In the genomic region with DNA sequence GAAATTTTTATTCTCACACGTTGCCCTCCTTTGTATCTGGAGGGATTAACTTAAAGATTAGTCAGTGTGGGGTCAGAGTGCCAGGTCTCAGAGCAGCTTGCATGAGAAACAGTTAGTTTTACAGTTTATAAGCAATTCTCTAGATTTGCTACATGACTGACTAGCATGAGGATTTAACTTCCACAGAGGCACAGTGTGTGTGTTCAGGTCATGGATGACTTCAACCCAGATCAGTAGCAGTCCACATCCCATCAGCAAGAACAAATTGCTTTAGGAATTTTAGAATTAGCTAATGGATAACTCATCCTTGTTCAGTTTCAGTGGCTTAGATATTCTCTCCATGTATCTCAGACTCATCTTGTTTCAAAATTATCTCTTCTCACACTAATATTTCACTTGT, we compare ENCODE assay signal across 32 mouse cellular contexts.
"Had no signal": no experiment of that assay in that cellular context is flagged by ENCODE, and none has a peak within 500 bp of the region (broad histone marks: within the 10 kb centered on the region; RNA-seq: fewer than 3 reads in every experiment).

No protein-coding gene starts in this region.

- ATAC-seq: hindbrain, embryonic 16.5 days; hindbrain, postnatal 0 days; inflammation-experienced regulatory T-cells, adult 6 months; intestine, embryonic 15.5 days; intestine, embryonic 16.5 days; intestine, postnatal 0 days had no signal

- H3K4me2 ChIP-seq: heart, embryonic 11.5 days; heart, embryonic 12.5 days; heart, embryonic 13.5 days; heart, embryonic 15.5 days; hindbrain, embryonic 12.5 days; hindbrain, embryonic 13.5 days; hindbrain, embryonic 14.5 days; hindbrain, embryonic 15.5 days; intestine, embryonic 15.5 days had no signal

- H3K27me3 ChIP-seq: heart, embryonic 12.5 days; heart, embryonic 13.5 days; heart, embryonic 15.5 days; hindbrain, embryonic 12.5 days; hindbrain, embryonic 13.5 days; hindbrain, embryonic 15.5 days; intestine, embryonic 15.5 days had no signal

- H3K9me3 ChIP-seq: heart, embryonic 10.5 days; heart, embryonic 12.5 days; heart, embryonic 13.5 days; heart, embryonic 15.5 days; hindbrain, embryonic 10.5 days; hindbrain, embryonic 12.5 days; hindbrain, embryonic 13.5 days; hindbrain, embryonic 15.5 days; intestine, embryonic 15.5 days had no signal

- H3K27ac ChIP-seq: heart, adult 2 months; heart, embryonic 10.5 days; heart, embryonic 13.5 days; heart, embryonic 15.5 days; hindbrain, embryonic 10.5 days; hindbrain, embryonic 12.5 days; hindbrain, embryonic 13.5 days; hindbrain, embryonic 14.5 days; hindbrain, embryonic 15.5 days; hindbrain, postnatal 0 days; intestine, embryonic 15.5 days; kidney, postnatal 0 days; layer of hippocampus, adult 2 months; left cerebral cortex, adult 2 months had no signal

- H3K9ac ChIP-seq: heart, embryonic 12.5 days; heart, embryonic 13.5 days; heart, embryonic 15.5 days; hindbrain, embryonic 12.5 days; hindbrain, embryonic 13.5 days; hindbrain, embryonic 14.5 days; hindbrain, embryonic 15.5 days; intestine, embryonic 15.5 days had no signal

- H3K36me3 ChIP-seq: heart, embryonic 10.5 days; heart, embryonic 12.5 days; heart, embryonic 13.5 days; heart, embryonic 15.5 days; hindbrain, embryonic 10.5 days; hindbrain, embryonic 12.5 days; hindbrain, embryonic 13.5 days; hindbrain, embryonic 15.5 days; intestine, embryonic 15.5 days had no signal

- H3K4me3 ChIP-seq: heart, adult 2 months; heart, embryonic 10.5 days; heart, embryonic 12.5 days; heart, embryonic 13.5 days; heart, embryonic 15.5 days; hindbrain, embryonic 10.5 days; hindbrain, embryonic 12.5 days; hindbrain, embryonic 13.5 days; hindbrain, embryonic 15.5 days; intestine, embryonic 15.5 days; layer of hippocampus, adult 2 months; left cerebral cortex, adult 2 months had no signal

- DNase-seq: heart, adult 2 months; heart, postnatal 10 days; heart, postnatal 14 days; heart, postnatal 36 days; heart, postnatal 4 days; kidney, adult 11 months; kidney, adult 18-20 months; kidney, adult 2 months; kidney, postnatal 10 days; kidney, postnatal 36 days; kidney, postnatal 4 days; layer of hippocampus, adult 9-11 months; layer of hippocampus, postnatal 36 days had no signal

- H3K4me1 ChIP-seq: heart, embryonic 10.5 days; heart, embryonic 12.5 days; heart, embryonic 13.5 days; heart, embryonic 15.5 days; hindbrain, embryonic 10.5 days; hindbrain, embryonic 12.5 days; hindbrain, embryonic 13.5 days; hindbrain, embryonic 15.5 days; intestine, embryonic 15.5 days had no signal
